Mouse (Mus musculus): ENCODE results near the gene Agbl3.

DNA sequence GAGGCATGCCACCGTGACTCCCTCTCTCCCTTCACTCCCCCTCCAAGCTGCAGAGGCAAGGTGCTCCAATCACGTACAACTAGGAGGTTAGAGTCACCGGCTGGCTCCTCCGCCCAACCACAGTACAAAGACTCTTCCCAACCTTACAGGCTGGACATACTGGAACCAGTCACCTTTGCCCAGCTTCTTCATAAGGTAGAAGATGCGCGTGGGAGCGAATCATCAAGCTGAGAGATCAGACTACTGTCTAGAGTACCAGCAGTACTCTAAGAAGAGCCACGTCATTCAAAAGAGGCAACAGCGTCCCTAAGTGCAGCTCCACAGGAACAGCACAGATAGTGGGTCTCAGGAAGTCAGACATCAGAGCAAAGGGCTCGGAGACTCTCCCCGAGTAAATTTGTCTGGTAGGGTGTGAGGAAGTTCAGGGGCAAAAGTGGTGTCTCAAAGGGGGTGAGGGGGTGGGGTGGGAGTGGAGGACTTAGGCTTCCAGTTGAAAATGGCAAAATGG is 81.4 kb downstream of the Agbl3 start:
- no peak for TF ChIP-seq GATA1 (IDR thresholded peaks at IDR 0.05; ENCODE audit: low read length)
- TF ChIP-seq TAL1 (IDR thresholded peaks at IDR 0.05; ENCODE audit: low read length), result no peak
